Mouse (Mus musculus) right cerebral cortex, postnatal 14 days (tissue): Measurements from ENCODE around the gene Fkrp.

Experiments used
- DNase-seq: peaks from one replicate; pipeline ENCODE4 v3.0.0; 2022

Gene Fkrp

DNA sequence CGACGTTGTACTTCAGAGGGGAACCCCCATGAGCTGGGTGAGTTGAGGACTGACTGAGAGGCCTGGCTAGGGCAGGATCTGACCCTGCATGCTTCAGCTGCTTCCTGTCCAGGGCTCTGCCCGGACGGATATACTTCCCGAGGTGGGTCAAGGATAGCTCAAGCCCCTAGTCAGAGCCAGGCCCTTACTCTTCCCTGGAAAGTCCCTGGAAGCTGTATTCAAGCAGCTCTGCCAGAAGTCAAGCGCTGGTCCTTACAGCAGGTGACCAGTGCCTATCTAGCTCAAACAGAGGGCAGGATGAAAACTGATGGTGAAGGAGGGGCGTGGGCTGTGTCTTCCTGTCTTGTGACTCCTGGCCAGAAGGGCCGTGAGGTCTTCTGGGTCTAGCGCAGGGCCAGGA, 13.9 kb upstream of the Fkrp start:
- no peak for DNase-seq

DNA sequence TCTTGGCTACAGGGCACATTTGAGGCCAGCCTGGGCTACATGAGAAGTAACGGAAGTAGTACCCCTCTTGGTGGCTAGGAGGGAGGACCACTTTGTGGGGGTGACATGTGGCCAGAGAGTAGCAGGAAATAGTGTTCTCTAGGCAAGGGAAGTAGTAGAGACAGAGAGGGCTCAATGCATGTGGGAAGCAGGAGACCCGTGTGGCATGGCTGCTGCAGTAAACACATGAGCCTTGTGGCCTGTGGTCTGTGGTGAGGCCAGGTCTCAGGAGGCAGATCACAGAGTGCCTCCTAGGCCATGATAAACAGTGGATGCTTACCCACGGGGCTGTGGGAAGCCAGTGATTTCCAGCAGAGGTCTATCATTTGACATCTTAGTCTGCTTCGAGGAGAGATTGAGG, 10.7 kb upstream of the Fkrp start:
- DNase-seq, result no peak

DNA sequence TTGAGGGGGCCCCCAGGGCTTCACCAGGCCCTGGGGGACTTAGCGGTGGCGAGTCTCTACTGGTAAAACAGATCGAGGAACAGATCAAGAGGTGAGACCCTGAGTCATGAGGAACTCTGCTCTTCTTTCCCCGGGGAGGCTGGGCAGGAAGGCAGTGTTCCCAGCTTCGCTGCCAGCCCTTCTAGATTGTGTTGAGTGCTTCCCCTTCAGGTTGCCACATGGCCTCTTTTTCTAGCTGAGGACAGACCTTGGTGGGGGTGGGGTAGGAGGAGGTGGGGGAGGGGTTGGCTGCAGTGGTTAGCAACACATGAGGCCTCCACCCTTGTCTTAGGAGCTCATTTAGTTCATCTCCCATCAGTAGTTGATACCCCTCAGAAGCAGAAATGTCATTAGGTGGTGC, 10.0 kb upstream of the Fkrp start:
- no peak for DNase-seq

DNA sequence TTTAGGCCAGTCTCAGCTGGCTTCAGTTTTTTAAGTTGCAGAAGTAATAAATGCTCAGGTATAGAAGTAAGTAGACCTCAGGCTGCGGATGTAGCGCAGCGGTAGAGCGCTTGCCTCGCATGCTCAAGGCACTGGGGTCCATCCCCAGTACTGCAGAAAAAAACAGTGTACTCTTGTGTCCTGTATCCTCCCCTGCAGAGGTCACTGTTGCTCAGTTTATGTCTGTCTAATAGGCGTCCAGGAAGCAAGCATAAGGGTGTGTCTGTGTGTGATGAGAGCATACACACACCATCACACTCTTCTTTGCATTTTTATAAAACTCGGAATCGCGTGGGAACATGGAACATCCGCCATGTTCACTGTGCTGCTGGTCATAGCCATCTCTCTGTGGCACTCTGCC, 9.3 kb upstream of the Fkrp start:
- DNase-seq, result no peak

DNA sequence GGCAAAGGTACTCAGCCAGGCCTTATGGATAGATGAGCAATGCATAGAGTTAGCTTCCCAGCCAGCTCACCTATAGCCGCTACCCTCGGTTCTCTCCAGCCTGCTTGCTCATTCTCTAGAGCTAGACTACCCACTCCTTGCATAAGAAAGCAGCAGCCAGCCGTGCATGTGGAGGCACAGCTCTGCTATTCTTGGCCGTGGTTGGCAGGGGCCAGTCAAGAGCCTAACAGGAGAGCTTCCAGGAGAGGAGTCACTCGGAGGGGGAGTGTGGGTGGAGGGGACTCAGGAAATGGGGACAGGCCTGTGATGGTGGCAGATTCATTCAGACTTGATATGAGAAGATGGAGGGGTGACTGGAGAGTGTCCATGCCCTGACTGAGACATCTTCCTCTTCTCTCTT, 7.2 kb upstream of the Fkrp start:
- DNase-seq, result peak; percentile 66

DNA sequence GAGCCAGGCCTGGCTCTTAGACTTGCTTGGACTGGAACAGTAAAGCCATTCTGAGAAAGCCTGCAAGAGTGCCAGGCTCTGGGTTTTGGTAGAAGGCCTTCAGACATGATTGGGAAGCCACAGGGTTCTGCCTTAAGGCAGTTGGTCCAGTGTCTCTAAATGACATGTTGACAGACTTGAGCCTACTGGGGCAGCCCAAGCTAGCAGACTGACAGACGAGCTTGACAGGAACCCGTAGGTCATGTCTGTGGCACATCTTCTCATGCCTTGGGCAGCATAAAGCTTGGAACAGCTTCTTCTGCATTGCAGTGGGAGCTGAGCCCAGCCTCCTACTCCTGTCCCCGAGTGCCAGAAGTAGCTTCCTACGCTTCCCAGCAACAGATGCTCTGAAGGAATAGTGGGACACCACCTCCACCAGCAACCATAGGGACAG, 5.2 kb upstream of the Fkrp start:
- peak; percentile 59 for DNase-seq

DNA sequence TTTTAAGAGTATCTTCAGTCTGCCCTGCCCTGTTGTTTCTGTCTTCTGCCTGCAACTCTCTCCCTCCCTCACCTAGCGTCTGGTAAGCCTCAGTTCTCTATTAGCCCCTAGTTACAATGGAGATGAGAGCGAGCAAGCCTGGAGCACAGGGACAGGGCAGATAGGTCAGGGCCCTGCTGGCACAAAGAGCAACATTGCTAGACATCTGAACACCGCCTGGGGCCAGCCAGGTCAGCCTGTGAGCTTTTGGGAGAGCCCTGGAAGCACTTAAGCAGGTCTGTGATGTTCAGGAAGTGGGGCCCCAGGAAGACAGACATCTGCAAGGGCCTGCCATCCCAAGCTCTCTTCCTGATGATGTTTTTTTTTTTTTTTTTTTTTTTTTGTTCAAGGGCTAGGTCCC, 4.6 kb upstream of the Fkrp start:
- no peak for DNase-seq

DNA sequence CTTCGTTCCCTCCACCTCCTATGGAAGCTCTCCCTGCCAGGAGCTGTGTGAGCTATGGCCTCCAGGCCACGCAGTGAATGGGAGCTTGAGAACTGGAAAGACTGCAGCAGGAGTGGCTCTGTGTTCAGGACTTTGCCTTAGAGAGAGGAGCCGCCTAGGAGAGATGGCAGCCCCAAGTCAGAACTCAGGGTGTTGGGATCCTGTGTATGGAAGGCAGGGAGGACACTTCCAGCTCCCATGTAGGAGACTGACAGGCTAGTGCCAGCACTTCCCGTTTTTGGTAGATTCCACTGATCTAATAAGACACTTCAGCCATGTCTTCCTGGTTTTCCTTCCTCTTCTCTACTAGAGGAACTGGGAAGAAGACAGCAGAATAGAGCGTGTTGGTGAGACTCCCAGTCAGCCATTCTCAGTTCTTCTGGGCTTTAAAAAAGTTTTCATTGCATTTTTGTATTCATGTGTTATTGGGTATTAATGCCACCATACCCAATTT, 3.8 kb upstream of the Fkrp start:
- DNase-seq, result no peak

DNA sequence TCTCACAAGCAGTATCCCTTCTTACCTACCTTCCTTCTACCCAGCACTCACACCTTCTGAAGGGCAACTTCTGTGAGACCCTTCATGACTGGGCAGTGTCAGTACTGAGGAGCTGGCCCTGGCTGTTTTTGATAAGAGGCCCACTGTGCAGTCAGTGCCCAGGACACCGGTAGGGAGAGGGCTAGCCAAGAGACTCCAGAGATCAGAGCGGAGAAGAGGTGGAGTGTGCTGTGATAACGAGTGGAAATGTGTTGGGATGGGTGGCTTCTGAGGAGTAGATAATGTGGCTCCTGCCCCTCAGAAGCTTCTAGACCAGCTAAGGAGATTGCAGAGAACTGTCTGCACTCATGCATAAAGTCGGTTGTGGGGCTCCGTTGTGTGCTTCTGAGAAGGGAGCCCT, 3.3 kb upstream of the Fkrp start:
- DNase-seq, result no peak

DNA sequence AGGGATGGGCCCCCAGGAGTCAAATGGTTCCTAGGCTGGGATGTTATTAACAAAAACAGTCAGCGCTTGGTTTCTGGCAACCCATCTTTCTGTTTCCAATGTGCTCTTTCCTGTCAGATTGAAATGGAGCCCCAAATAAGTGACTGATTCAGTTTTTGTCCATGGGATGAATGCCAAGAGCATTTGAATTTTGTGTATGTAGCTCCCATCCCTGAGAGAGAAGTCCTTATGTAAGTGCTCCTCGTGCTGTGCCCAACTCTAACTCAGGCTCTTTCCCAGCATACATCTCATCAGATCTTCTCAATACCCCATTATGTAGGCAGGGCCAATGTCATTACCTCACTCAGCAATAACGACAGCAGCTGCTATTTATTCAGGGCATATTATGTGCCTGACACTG, 1.2 kb upstream of the Fkrp start:
- DNase-seq, result no peak

DNA sequence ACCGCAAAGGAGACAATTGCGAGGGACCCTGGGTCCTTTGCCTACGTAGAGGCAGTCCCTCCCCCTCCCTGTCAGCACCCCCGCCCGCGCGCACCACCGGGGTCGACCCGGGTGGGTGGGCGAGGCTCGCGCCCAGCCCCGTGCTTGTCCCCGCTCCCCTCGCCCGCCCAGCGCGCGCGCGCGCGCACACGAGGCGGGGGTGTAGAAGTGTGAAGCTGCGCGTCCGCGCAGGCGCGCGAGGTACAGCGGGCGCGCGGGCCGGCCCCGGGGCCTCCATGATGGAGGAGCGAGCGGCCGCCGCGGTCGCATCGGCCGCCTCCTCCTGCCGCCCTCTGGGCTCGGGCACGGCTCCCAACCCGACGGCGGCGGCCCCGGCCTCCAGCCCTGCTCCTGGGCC, 456 bp downstream of the Fkrp start:
- DNase-seq, result peak; percentile 77

DNA sequence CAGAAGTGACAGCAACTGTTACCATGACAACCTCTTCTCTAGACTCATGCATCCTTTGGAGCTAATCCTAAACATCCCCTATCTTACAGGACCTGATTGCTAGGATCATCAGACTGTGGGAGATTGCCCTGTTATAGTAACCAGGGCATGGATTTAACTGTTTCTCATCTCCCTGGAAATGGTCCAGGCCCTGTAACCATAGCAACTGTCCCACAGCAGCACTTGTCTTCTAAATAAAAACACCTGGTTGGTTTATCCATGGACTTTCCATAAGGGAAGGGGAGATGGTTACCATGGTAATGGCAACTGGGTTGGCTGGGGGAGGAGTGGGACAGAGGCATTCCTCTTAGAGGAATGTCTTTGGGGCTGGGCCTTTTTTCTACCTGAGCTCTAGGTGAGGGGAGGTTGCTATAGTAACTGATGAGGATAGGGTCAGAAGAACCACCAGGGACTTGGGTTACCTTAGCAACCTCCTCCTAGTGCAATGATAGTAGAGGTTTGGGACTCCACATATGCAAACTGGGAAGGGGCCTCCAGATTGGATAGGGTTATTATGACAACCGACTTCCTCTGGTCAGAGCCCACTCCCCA, 1.1 kb downstream of the Fkrp start, which contains the start of gene Strn4:
TSS of gene Strn4 (plus strand) at position 539 of the 591 bp plus-strand sequence.
- DNase-seq, result peak; percentile 63

DNA sequence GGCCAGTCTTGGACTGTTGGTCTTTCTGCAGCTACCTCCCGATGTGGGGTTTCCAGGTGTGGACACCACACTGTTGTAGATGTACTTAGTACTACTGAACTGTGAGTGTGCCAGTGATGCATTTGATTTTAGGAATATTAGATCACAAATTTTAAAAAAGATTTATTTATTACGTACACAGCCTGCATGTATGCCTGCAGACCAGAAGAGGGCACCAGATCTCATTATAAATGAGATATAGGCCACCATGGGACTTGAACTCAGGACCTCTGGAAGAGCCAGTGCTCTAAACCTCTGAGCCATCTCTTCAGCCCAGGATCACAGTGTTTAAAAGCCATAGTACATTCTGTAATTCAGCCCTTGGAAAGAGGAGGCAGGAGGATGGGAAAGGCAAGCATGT, 4.0 kb downstream of the Fkrp start:
- no peak for DNase-seq

DNA sequence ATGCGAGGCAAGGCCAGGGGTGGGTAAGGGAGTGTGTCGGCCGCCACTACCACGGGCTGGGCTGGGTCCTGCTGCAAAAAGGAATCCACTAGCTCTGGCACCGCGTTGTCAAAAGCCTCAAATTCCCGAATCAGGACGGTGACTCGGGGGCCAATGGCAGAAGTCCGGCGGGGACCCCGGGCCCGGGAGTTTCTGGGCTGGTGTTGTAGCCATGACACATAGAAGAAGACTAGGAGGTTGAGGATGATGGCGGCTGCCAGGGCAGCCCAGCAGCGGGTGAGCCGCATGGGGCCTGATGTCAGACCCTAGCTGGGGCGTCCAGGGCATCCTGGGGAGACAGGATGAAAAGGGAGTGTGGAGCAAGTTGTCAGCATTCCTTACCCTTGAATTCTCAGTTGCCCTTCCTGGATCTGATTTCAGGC, 4.9 kb downstream of the Fkrp start:
- DNase-seq, result no peak

DNA sequence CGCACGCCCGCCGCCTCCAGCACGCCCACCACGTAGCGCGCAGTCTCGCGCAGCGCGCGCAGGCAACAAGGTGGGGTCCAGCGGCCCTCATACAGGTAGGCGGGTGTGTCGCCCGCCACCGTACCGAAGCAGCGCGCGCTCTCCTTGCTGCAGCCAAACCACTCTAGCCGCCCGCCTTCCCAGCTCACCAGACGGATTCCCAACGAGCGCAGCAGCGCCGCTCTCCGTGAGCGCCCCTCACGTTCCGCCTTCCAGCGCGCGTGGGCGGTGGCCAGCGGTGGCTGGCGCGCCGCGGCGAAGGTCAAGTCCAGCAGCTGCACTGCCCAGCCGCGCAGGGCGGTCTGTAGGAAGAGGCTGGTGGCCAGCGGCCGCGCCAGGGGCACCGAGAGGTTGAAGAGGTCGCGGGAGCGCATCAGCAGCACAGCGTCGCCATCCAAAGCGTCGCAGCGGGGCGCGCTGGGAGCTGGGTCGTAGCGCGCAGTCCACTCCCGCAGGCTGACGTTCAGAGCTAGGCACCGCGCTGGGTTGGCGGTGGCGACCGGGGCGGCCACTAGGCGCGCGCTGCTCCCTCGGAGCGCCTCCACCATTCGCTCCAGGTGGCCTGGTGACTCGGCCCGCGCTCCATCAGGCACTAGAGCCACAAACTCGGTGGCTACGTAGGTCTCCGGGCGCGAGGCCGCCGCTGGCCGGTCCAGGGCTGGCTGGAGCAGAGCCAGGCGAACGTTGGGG, 5.4 kb downstream of the Fkrp start:
- DNase-seq, result peak; percentile 67

DNA sequence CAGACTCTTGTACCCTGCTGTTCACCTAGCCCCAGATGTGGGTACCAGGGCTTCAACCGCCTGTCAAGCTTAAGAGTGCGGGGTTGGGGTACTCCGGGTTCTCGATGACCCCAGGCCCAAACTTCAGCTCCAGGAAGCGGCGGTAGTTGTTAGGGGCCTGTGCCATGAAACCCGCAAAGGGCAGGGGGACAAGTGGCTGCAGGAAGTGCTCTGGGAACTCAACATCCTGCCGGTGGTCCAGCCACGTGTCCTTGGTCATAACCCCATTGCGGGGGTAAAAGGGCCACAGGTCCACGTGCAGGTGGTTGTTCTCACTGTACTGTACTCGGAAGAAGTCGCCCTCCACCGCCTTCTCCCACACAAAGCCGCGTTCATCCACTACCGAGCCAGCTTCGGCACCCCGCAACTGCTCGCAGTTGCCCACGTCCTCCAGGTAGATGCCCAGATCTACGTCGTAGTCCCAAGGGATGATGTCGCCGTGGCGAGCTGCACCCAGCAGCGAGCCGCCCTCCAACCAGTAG, 6.1 kb downstream of the Fkrp start:
- no peak for DNase-seq

DNA sequence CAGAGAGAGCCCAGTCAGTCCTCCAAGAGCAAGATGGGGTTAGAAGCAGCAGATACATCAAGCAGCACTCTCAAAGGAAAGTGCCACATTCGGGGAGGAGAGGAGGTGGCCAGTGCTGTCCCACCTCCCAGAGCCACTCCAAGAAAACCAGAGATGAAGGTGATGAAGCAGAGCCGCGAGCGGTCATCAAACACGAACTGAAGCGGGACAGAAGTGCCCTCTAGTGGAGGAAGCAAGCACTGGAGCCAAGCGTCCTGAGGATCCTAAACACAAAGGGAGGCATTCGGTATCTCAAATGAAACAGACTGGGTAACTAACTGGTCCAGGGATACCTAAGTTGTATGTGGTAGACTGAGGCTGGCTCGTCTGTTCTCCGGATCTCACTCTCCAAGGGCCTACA, 6.8 kb downstream of the Fkrp start:
- DNase-seq, result peak; percentile 69

DNA sequence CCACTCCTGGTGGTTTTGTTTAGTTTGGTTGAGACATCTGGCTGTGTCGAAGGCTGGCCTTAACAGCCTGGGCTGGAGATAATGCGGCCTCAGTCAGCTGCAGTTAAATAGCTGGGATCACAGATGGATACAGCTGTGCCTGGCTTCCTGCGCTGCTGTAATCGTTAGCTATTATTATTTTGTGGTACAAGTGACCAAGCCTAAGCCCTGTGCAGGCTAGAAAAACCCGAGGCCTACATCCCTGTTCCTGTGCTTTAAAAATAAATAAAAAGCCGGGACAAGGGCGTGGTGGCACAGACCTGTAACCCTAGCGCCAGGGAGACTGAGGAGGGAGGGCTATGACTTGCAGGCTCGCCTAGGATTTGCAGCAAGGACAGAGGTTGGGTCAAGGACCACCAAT, 7.9 kb downstream of the Fkrp start:
- no peak for DNase-seq

DNA sequence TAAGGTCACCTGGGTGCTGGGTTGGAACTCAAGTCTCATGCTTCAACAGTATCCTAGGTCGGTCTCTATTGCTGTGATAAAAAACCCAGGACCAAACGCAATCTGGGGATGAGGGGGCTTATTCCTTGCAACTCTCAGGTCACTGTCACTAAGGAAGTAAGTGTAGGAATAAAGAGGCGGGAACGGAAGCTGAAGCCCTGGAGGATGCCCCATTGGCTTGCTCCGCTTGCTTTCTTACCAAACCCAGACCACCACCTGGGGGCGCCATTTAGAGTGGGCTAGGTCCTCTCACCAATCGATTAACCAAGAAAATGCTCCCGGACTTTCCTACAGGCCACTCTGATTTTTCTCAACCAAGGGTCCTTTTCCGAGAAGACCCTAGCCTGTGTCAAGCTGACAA, 8.6 kb downstream of the Fkrp start:
- DNase-seq, result no peak

DNA sequence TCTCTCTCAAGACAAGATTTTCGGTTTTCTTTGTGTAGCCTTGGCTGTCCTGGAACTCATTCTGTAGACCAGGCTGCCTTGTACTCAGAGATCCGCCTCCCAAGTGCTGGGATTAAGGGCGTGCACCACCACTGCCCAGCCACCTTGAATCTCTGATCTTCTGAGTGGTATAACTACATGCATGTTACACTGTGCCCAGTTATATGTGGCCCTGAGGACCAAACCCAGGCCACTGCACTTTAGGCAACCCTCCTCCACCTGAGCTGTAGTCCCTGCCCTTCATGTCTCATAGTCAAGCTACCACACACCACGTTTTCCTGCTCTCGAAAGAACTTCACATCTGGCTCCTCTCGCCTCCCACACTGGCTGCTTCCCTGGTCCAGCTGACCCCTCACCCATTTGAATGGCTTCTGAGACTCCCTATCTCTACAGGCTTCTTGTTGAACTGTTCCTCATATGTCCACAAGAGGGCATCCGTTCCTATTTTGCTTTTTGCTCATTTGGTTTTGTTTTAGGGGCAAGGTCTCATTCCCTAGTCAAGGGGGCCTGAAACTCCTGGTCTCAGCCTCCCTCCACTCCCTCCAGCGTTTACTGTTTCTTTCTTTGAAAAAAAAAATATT, 12.0 kb downstream of the Fkrp start:
- DNase-seq, result no peak

DNA sequence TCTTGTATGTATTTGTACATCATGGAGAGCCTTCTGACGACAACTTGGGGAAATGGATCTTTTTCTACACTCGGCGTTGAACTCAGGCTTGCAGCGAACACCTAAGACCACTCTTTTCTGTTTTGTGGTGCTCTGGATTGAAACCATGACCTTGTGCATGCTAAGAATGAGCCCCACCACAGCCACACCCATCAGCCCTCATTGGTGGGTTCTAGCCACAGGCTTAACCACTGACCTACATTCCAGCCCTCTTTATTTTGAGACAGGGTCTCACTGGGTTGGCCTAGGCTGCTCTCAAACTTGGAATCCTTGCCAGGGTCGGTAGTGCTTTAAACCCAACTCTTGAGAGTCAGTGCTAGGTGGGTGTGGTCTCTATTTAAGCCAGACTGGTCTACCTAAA, 21.6 kb downstream of the Fkrp start:
- no peak for DNase-seq

DNA sequence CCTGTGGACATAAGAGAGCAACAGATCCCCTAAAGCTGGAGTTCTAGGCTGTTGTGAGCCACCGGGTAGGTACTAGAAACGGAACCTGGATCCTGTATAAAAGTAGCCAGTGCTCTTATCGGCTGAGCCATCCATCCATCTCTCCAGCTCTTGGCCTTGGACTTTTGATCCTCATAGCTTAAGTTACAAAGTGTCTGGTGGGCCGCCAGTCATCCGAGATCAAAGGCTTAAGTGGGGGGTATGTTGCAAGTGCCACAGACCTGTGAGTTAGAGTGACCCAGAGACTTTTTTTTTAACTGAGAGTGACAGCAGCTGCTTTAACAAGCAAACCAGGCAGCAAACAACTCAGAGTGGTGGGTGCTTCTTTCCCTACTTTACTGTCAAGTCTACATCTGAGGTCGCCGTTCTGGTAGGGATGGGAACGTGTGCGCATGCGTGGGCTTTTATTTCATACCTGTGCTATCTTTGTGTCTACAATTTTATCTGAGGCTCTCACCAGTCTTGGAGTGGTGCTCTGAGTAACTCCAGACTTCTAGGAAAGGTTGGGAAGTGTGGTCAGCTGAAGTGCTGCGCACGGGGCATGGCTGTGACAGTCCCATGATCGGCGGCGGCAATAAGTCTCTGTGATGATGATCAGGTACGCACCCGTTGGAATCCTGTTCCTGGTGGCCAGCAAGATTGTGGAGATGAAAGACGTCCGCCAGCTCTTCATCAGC, 23.4 kb downstream of the Fkrp start:
- DNase-seq, result no peak

DNA sequence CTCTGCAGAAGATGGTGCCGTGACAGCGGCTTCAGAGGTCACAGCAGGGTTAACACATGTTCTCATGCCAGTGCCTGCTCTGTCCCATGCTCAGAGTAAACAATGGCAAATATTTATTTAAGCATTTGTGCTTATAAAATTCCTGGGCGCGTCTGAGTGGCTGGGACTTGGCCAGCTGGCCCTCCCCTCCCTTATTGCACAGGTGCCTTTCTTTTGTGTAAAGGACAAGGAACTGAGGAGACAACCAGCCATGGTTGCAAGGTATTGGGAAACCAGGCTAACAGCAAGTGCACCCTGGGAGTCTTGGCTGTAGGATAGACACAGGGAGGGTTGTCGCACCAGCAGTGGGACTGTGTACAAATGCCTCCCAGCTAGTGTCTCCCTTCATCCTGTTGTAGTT, 24.2 kb downstream of the Fkrp start:
- DNase-seq, result no peak
